Mouse (Mus musculus): Measurements from ENCODE around the gene H2afz. TPM values are rescaled to one million over a fixed set of nuclear protein-coding genes. Genes with fewer than 3 reads are reported as not detected.

The H2afz gene
- 295 and 310 TPM in 2 replicates for polyA plus RNA-seq (2012; rRNA removed; ENCODE audit: low replicate concordance)

DNA sequence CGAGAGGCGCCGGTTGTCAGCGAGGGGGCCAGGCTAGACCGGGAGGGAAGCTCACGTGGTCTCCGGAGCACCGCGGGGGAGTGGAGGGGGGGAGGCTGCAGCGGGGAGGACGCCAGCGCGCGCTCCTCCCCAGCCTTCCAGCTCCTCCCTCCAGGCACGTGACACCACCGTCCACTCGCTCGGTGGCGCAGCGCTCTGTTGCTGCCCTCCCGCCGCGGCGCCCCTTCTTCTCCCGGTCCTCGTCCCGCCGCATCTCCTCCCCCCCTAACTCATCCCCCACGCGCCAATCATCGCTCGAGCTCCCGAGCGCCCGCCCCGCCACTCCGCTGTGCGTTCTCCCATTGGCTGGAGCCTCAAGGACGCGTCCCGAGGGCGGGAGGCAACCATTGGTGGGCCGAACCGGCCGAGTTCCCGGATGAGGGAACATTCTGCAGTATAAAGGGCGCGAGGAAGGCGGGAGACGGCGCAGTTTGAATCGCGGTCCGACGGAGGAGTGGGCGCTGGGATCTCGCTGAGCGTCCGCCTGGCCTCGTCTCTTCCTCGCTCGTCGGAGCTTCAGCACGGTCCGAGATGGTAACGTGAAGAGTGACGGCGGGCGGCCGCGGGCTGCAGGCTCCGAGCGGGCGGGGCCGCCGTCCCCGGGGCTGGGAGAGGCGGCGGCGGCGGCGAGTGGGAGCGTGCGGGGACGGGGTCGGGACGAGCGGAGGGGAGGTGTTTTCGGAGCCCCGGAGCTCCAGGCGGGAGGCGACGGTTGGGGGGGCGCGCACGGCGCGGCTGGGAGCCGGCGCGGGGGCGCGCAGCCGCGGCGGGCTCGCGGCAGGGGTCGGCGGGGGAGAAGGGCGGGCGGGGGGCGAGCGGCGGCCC lies at the start of gene H2afz:
TSS of gene H2afz (plus strand) at position 364 of the 864 bp plus-strand sequence.

DNA sequence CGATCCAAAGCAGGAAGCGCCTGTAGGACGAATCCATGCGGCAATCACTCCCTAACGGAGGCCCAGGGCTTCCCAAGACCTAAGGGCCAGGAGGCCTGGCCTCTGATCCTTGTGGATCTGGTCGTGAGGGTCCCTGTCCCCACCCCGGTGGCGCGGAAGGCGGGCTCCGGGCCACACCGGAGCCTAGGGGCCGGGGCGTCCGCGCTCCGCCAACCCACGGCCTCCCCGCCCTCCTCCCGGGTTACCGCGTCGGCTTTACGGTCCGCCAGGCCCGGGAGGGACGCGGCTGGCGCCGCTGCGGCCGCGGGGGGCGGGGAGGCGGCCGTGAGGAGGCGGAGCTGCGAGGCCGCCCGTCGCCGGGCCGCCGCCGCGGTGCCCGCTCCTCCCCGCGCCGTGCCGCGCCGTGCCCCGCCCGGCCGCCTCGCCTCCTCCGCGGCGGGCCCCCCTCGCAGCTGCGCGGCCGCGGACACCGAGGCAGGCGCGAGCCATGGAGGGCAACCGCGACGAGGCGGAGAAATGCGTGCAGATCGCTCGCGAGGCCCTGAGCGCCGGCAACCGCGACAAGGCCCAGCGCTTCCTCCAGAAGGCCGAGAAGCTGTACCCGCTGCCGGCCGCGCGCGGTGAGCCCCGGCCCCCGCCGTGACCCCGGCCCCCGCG lies 3.3 kb downstream of the H2afz start, which contains the start of gene Dnajb14:
TSS of gene Dnajb14 (plus strand) at position 239 of the 657 bp plus-strand sequence.

Other genes starting within 250 kb of the H2afz start
- gene Ddit4l, start 242.9 kb upstream of the H2afz start, polyA plus RNA-seq (2012; rRNA removed; ENCODE audit: low replicate concordance) = 0.09 and 0.30 TPM in 2 replicates
- not detected in 2 replicates for gene Gm21962, start 193.0 kb upstream of the H2afz start, polyA plus RNA-seq (2012; rRNA removed; ENCODE audit: low replicate concordance)
- gene Dnajb14, start 3.2 kb downstream of the H2afz start, polyA plus RNA-seq (2012; rRNA removed; ENCODE audit: low replicate concordance) = 0.72 and 0.95 TPM in 2 replicates
- gene Lamtor3, start 54.0 kb downstream of the H2afz start, polyA plus RNA-seq (2012; rRNA removed; ENCODE audit: low replicate concordance) = 5.6 and 5.9 TPM in 2 replicates
- 4.7 and 9.3 TPM in 2 replicates for gene Dapp1, start 117.1 kb downstream of the H2afz start, polyA plus RNA-seq (2012; rRNA removed; ENCODE audit: low replicate concordance)
- not detected in 2 replicates for gene 1110002E22Rik, start 200.6 kb downstream of the H2afz start, polyA plus RNA-seq (2012; rRNA removed; ENCODE audit: low replicate concordance)
- gene Gm5105, start 202.9 kb downstream of the H2afz start, polyA plus RNA-seq (2012; rRNA removed; ENCODE audit: low replicate concordance) = 0.15 and 0.19 TPM in 2 replicates

Measured in duodenum, adult 2 months (tissue).